Mouse (Mus musculus): ENCODE measurements around the gene Kmt2a. TPM values are rescaled to one million over a fixed set of nuclear protein-coding genes. Genes with fewer than 3 reads are reported as not detected.

The Kmt2a gene
- 10 to 100 TPM; 11.8 to 14.3 TPM for total RNA-seq (2021)
- long read RNA-seq, experiment 1, partial matches to known transcripts: 0 of 3 reads
- long read RNA-seq, experiment 1, other reads (novel, unspliced or antisense): 3 of 3 reads
- long read RNA-seq, experiment 2, partial matches to known transcripts: 1 of 8 reads
- long read RNA-seq, experiment 2, other reads (novel, unspliced or antisense): 7 of 8 reads

DNA sequence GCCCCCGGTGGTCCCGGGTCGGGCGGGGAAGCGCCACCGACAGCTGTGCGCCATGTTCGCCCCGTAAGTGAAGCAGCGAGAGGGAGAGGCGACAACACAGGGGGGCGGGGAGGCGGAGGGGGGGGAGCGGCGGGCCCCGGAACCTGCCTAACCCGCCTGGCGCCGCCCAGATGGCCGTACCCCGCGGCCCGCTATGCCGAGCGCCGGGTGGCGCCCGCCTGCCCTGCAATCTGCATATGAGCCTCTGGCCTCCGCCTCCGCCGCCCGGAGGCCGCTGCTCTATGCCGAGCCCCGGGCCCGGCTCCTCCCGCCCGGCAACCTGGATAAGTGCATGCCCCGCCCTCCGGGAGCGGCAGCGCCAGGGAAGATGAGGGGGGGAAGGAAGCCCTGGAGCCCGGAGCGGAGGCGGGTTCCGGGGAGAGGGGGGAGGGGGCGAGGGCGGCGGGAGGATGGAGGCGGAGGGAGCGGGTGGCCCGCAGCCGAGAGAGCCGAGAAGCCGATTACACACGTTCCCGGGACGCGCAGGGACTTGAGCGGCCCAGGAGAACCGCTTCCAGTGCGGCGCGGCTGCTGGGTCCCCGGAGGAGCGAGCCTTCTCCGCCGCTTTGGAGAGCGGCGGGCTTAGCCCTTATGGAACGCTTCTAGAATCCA lies at the start of gene Kmt2a:
Gene Kmt2a (minus strand): TSS at position 76 of the 651 bp plus-strand sequence.
- peak; percentile 98 for DNase-seq
- intact Hi-C loops (cut with DNase I; ENCODE audit: low total_unique reads): loop anchor here (5.0 kb wide), 1 partner anchor 39 kb away; no protein-coding TSS in a partner anchor

DNA sequence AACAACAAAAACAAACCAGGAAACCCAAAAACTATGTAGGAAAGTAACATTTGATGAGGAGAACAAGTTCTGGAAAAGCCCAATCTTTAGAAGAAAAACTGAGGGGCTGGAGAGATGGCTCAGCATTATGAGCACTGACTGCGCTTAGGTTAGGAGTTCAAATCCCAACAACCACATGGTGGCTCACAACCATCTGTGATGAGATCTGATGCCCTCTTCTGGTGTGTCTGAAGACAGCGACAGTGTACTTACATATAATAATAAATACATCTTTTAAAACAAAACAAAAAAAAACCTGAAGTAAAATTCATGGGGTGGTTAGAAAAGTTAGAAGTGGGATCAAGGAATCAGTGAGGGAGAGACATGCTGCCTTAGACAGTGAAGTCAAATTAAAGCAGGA lies 40.4 kb upstream of the Kmt2a start:
- DNase-seq: no peak

DNA sequence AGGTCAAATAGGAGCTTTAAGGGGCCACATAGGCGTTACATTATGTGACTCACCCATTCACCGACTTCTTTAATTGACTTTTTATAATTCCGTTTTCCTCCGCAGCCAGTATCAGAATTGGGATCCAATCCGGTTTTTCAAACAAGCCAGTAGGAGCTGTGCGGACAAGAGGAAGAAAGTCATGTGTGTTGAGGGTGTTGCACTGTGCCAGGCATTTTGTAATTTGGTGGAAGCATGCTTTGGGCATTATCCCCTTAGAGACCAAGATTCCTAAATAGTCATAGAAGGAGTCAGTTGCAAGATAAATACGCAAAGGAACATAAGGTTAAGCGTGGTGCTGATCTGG lies 40.0 kb upstream of the Kmt2a start:
- intact Hi-C loops (cut with DNase I; ENCODE audit: low total_unique reads): no loop called here
- DNase-seq: peak; percentile 24

More for the DNA sequence above, 40.4 kb upstream of the Kmt2a start:
- intact Hi-C loops (cut with DNase I; ENCODE audit: low total_unique reads): no loop called here

GRCm38 (mm10) chr9:44920374-44921122 lies 39.5 kb upstream of the Kmt2a start, which contains the start of gene Atp5l:
Gene Atp5l, minus strand, starts transcription at chr9:44920742.
- peak; percentile 77 for DNase-seq
- intact Hi-C loops (cut with DNase I; ENCODE audit: low total_unique reads): no loop called here

- intact Hi-C loops (cut with DNase I; ENCODE audit: low total_unique reads): no loop called here
- DNase-seq: no peak
These were observed 38.5 kb upstream of the Kmt2a start for GRCm38 (mm10) chr9:44919606-44920005.

GRCm38 (mm10) chr9:44916196-44916595 lies 35.1 kb upstream of the Kmt2a start:
- no peak for DNase-seq
- intact Hi-C loops (cut with DNase I; ENCODE audit: low total_unique reads): no loop called here

DNA sequence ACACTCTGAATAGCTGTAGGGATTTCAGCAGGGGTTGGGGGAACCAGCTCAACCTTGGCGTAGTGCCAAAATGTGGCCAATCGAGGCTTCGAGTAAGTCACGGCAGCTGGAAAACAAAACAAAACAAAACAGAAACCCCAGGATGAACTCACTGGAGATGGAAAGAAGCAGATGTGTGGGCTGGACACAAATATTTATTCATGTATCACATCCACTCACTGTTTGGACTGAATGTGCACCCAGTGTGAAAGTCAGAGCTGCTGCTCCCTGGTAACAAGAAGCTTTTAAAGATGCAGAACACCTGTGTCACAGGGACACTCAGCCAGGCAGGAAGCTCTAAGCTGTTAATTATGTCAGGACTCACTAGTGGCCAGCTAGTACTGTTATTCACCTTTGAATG lies 33.6 kb upstream of the Kmt2a start:
- DNase-seq: no peak
- intact Hi-C loops (cut with DNase I; ENCODE audit: low total_unique reads): no loop called here

DNA sequence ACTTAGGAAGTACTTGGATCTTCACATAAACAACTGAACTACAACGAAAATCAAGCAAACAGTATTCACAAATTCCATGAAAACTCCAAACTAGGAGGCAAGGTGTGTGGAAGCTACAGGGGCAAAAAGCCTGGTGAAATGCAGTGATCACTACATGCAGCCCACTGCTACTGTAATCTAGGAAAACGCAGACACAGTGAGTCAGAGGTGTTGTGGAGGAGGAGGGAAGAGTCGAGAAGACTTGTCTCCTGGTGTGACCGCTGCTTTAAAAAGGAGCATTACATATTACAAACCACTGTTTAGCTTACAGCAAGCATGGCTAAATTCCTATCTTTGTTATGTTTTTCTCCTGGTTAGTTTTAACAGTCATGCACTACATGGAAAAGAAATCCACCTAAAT lies 30.3 kb upstream of the Kmt2a start:
- intact Hi-C loops (cut with DNase I; ENCODE audit: low total_unique reads): no loop called here
- DNase-seq: no peak

- intact Hi-C loops (cut with DNase I; ENCODE audit: low total_unique reads): no loop called here
- peak; percentile 28 for DNase-seq
These were observed 24.5 kb upstream of the Kmt2a start for GRCm38 (mm10) chr9:44905620-44906019.

- peak; percentile 71 for DNase-seq
- intact Hi-C loops (cut with DNase I; ENCODE audit: low total_unique reads): no loop called here
These were observed 23.9 kb upstream of the Kmt2a start for GRCm38 (mm10) chr9:44904964-44905363.

DNA sequence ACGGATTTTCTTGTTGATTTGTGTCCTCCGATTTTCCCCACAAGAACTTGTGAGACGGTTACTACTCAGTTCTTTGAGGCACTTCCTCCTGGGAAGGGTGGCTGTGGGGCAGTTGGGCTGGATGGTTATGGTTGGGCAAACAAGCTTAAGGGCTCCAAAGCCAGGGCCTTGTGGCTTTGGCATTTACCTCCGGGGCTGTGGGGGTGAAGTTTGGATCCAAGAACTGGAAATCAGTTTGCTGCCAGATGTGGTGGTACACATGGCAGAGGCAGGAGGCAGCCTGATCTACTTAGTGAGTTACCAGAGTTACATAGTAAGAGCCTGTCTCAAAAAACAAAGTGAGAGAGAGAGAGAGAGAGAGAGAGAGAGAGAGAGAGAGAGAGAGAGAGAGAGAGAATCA lies 22.8 kb upstream of the Kmt2a start:
- intact Hi-C loops (cut with DNase I; ENCODE audit: low total_unique reads): no loop called here
- DNase-seq: no peak

DNA sequence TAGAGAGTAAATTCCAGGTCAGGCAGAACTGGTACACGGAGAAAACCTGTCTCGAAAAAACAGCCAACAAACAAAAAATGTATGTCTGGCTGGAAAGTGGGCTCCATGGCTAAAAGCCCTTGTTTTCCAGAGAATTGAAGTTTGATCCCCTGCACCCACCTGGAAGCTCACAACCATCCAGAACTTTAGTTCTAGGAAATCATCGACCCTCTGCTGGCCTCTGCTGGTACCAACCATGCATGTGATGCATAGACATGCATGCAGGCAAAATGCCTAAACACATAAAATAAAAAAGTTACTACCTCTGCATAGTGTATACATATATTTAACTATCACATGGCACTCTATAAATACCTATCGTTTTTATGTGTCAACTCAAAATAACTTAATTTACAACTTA lies 19.3 kb upstream of the Kmt2a start:
- intact Hi-C loops (cut with DNase I; ENCODE audit: low total_unique reads): no loop called here
- no peak for DNase-seq

DNA sequence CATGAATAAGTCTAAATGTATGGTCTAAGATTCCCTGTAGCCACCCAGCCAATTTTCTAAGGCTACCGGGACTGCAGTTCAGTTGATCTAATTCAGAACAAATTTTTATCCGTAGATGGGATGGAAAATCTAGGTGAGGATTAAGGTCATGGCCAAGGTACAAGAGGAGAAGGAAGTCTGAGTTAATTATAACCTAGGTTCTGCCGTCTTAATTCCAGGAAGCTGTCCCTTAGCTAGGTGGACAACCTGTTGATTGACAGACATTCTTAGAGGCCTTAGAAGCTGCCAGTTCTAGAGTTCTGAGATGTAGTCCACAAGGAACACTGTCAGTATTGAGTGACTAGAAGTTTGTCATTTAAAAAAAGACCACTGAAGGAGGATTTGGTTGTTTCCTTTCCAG lies 18.6 kb upstream of the Kmt2a start:
- DNase-seq: no peak
- intact Hi-C loops (cut with DNase I; ENCODE audit: low total_unique reads): loop anchor here (5.0 kb wide), 1 partner anchor 62 kb away; no protein-coding TSS in a partner anchor

GRCm38 (mm10) chr9:44897024-44897423 lies 15.9 kb upstream of the Kmt2a start:
- DNase-seq: no peak
- intact Hi-C loops (cut with DNase I; ENCODE audit: low total_unique reads): loop anchor here (5.0 kb wide), 1 partner anchor 60 kb away; no protein-coding TSS in a partner anchor

GRCm38 (mm10) chr9:44892664-44893063 lies 11.6 kb upstream of the Kmt2a start:
- no peak for DNase-seq
- intact Hi-C loops (cut with DNase I; ENCODE audit: low total_unique reads): no loop called here

DNA sequence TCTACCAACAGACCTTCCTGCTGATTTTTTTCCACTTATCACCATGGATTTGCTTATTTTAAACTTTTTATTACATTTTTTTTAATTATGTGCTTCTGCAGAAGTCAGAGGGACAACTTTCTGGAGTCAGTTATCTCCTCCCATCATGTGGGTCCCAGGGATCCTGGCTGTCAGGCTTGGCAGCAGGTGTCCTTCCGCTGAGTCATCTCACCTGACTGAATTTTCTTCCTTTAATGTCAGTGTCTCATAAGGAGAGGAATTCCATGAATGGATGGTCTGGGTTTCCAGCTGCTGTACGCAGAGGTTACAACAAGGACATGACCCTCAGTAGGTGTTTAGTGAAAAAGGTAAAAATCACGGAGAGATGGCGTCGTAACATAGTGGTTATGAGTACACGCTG lies 10.1 kb upstream of the Kmt2a start:
- no peak for DNase-seq
- intact Hi-C loops (cut with DNase I; ENCODE audit: low total_unique reads): no loop called here

- intact Hi-C loops (cut with DNase I; ENCODE audit: low total_unique reads): no loop called here
- no peak for DNase-seq
These were observed 9.0 kb upstream of the Kmt2a start for GRCm38 (mm10) chr9:44890122-44890521.

DNA sequence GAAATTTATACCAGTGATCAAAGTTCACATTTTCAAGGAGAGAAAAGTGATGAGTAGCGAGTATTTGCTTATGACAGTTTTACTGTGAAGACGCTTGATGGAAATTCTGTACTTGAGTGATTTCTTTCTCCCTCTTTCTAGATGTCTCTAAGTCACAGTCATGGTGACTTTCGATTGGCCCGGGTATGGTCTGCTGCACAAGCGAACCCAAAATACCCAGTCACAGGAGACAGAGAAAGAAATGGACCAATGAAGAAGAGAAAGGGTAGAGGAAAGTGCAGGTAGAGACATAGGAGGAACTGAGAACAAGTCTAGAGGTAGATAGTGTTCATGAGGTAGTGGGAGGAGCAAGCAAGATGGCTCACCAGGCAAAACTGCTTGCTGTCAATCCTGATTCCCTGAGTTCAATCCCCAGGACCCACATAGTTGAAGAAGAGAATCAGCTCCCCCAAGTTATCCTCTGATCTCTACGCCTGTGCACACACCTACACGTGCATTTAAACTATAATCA lies 7.1 kb upstream of the Kmt2a start:
- DNase-seq: no peak
- intact Hi-C loops (cut with DNase I; ENCODE audit: low total_unique reads): no loop called here

DNA sequence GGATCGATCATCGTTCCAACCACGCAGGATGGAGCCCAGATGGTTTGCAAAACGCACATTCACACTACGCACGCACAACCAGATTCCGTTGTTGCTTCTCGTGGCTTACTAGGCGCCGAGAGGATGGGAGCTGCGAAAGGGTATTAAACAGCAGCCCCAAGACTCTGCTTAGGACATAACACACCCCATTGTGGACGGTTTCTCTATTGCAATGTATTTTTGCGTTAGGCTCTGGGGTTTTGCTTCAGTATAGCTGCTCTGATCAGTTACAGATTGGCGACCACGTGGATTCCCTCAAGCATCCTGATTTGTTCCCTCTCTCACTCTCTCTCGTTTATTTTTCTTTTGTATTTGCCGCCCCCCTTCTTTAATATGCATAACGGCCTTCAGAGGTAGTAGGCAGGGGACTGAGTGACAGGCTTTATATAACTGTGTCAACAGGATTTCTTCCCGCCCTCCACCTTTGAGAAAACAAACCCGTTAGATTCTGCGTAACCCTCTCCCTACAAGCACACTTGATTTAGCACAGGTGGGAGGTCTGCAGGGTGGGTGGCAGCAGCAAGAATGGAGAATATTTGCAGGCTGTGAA lies 2.0 kb upstream of the Kmt2a start:
- no peak for DNase-seq
- intact Hi-C loops (cut with DNase I; ENCODE audit: low total_unique reads): loop anchor here (5.0 kb wide), 1 partner anchor 41 kb away; no protein-coding TSS in a partner anchor

- peak; percentile 34 for DNase-seq
- intact Hi-C loops (cut with DNase I; ENCODE audit: low total_unique reads): loop anchor here (5.0 kb wide), 1 partner anchor 40 kb away; no protein-coding TSS in a partner anchor
These were observed 1.4 kb upstream of the Kmt2a start for GRCm38 (mm10) chr9:44882436-44882980.

Measured in gastrocnemius, postnatal 14 days (tissue).